Mouse (Mus musculus) E14TG2a.4 (cell line): ENCODE data around the gene Ugt1a9.

Source experiments
- CTCF ChIP-seq: conservative IDR thresholded peaks from 2 replicates; pipeline ENCODE4 v1.5.1; 2014; ENCODE audit warnings: low read length
- NANOG ChIP-seq: IDR thresholded peaks from 2 replicates; pipeline ENCODE4 v1.6.1; 2014; ENCODE audit warnings: borderline replicate concordance, low read length, mixed read lengths

GRCm38 (mm10) chr1:88077128-88077527 is 6.5 kb downstream of the Ugt1a9 start:
- TF ChIP-seq CTCF (no peak), NANOG (no peak)
